In the genomic region with DNA sequence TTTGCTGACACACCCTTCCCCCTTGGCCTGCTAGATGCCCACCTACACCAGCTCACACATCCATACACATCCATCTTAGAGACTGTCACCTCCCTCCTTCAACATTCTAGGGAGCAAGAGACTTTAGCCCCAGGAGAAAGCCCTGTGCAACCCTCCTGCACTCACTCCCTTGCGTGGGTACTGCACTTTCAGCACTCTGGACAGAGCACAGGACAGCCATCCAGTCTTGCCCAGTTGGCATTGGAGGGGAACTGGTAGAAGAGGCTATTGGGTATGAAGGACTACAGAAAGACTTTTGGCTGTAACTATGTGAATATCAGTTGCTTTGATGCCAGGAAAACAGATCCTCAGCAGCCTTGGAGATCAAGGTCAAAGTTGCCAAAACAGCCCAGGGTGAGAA, we compare ENCODE assay signal across 10 mouse cellular contexts.
DNase-seq lines count a peak whose midpoint lies in the region; ATAC-seq and TF ChIP-seq lines count a peak whose summit lies in the region.
"Had no signal": no experiment of that assay in that cellular context is flagged by ENCODE, and none has a peak within 500 bp of the region (broad histone marks: within the 10 kb centered on the region; RNA-seq: fewer than 3 reads in every experiment).

No protein-coding gene starts in this region.

- H3K4me1 ChIP-seq in lung, embryonic 14.5 days (ENCODE audit: insufficient read depth): peaks cover 8% of the 10 kb centered on the region
- H3K4me1 ChIP-seq in lung, adult 2 months (ENCODE audit: control insufficient read depth, insufficient read depth, low read length): peaks cover 6% of the 10 kb centered on the region
- peaks cover 7% of the 10 kb centered on the region for H3K4me1 ChIP-seq in intestine, embryonic 15.5 days (replicated peaks)

- no peak for TF ChIP-seq CTCF in lung, embryonic 14.5 days (IDR thresholded peaks at IDR 0.05; ENCODE audit: low read depth)
- no peak for TF ChIP-seq CTCF in lung, adult 2 months (IDR thresholded peaks at IDR 0.05; ENCODE audit: insufficient read depth, low read length)

- H3K27me3 ChIP-seq in lung, embryonic 14.5 days (ENCODE audit: insufficient read depth, low read length): no peaks in the 10 kb centered on the region
- H3K27me3 ChIP-seq in intestine, embryonic 15.5 days (replicated peaks): peaks cover 3% of the 10 kb centered on the region; the same call in 1 of the 2 replicates

- no peaks in the 10 kb centered on the region for H3K36me3 ChIP-seq in lung, embryonic 14.5 days (ENCODE audit: insufficient read depth)
- no peaks in the 10 kb centered on the region for H3K36me3 ChIP-seq in intestine, embryonic 15.5 days

- ATAC-seq in lung, embryonic 14.5 days (ENCODE audit: insufficient read depth): no peak
- no peak for ATAC-seq in intestine, embryonic 15.5 days
- ATAC-seq: intestine, postnatal 0 days had no signal

- no peak overlapping the region for H3K9ac ChIP-seq in lung, embryonic 14.5 days
- no peak overlapping the region for H3K9ac ChIP-seq in intestine, embryonic 15.5 days

- peak; percentile 57 for DNase-seq in adrenal gland, postnatal 14 days
- no peak for DNase-seq in adrenal gland, adult 18-20 months (ENCODE audit: low spot score in 2 of 2)
- peak; percentile 76 for DNase-seq in lung, embryonic 14.5 days
- no peak for DNase-seq in lung, adult 2 months
- peak; percentile 5 for DNase-seq in c-Kit-positive CD71-positive TER-119-negative erythroid progenitor cells, embryonic 14.5 days (ENCODE audit: low read depth)
- DNase-seq in lung, postnatal 14 days: peak; percentile 26
- no peak for DNase-seq in urinary bladder, postnatal 25 days (ENCODE audit: low spot score)

- TF ChIP-seq POLR2A in lung, adult 2 months (IDR thresholded peaks at IDR 0.05; ENCODE audit: borderline replicate concordance, extremely low read depth, low read depth, low read length): no peak

- H3K4me3 ChIP-seq in lung, embryonic 14.5 days (ENCODE audit: low read depth, low read length): no peak overlapping the region
- H3K4me3 ChIP-seq in lung, adult 2 months (replicated peaks; ENCODE audit: extremely low read depth, low read depth, low read length): no peak overlapping the region
- H3K4me3 ChIP-seq in intestine, embryonic 15.5 days (replicated peaks): no peak overlapping the region
- H3K4me3 ChIP-seq: heart, adult 2 months had no signal

- H3K27ac ChIP-seq in lung, embryonic 14.5 days (ENCODE audit: low read depth): no peak overlapping the region
- no peak overlapping the region for H3K27ac ChIP-seq in intestine, embryonic 15.5 days
- H3K27ac ChIP-seq: heart, adult 2 months had no signal

- WGBS in lung, embryonic 14.5 days: 15% methylated on average over 1 of the region's 1 CpGs
- 8% methylated on average over 1 of the region's 1 CpGs for WGBS in lung, adult 2 months
- WGBS in intestine, embryonic 15.5 days: 17% methylated on average over 1 of the region's 1 CpGs

- no peak overlapping the region for H3K4me2 ChIP-seq in lung, embryonic 14.5 days
- H3K4me2 ChIP-seq in intestine, embryonic 15.5 days (replicated peaks): no peak overlapping the region

- no peaks in the 10 kb centered on the region for H3K9me3 ChIP-seq in lung, embryonic 14.5 days (ENCODE audit: low read depth, low read length)
- no peaks in the 10 kb centered on the region for H3K9me3 ChIP-seq in intestine, embryonic 15.5 days

Comparison
In these comparisons a context has a peak if more than half of its experiments do, and no peak if none do; other contexts are left out.
1. DNase-seq: peak in adrenal gland, postnatal 14 days (single experiment), lung, embryonic 14.5 days (single experiment), c-Kit-positive CD71-positive TER-119-negative erythroid progenitor cells, embryonic 14.5 days (single experiment) and lung, postnatal 14 days (single experiment); none in adrenal gland, adult 18-20 months (0 of 2), lung, adult 2 months (single experiment) and urinary bladder, postnatal 25 days (single experiment).